Mouse (Mus musculus) small intestine, adult 2 months (tissue): ENCODE measurements around the gene N4bp2.

ENCODE experiments used
- CTCF ChIP-seq: fragments of 200-500 bp; IDR thresholded peaks from 2 replicates; pipeline ENCODE4 v1.5.1; 2012; ENCODE audit warnings: low read depth, mild to moderate bottlenecking, control low read depth, inconsistent platforms, low read length, moderate library complexity, mixed read lengths; ENCODE audit not compliant: insufficient replicate concordance, insufficient read length; ENCODE audit errors: extremely low read depth
- POLR2A ChIP-seq: fragments of 200-500 bp; IDR thresholded peaks from 2 replicates; pipeline ENCODE4 v1.6.1; 2012; ENCODE audit warnings: low read depth, mild to moderate bottlenecking, control low read depth, inconsistent platforms, low read length, moderate library complexity

DNA sequence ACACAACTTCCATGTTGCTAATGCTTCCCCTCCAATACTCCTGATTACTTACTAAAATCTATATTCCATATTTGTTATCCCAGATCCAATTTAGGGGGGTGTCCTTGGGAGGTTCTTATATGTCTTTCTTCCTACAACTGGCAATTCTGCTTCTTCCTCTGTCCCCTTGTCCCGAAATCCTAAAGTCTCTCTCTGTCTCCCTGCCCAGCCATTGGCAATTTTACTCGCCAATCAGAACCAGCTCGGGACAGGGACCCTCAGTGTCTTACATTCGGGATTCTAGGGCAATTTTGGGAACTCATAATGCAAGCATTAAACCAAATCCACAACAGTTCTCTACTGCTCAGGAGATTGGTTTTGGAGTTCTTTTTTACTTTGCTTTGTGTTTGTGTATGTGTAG lies 3.3 kb upstream of the N4bp2 start:
- TF ChIP-seq CTCF = no peak
- no peak for TF ChIP-seq POLR2A
